In genomic region chr9:108577934-108578544, GRCm38 (mm10) we compare ENCODE assay signal across 8 mouse cellular contexts. TPM values are rescaled to one million over a fixed set of nuclear protein-coding genes. Genes with fewer than 3 reads are reported as not detected.
DNase-seq lines count a peak whose midpoint lies in the region; ATAC-seq lines count a peak whose summit lies in the region.

No protein-coding gene starts in this region.

- H3K36me3 ChIP-seq in megakaryocyte, embryonic 14.5 days (replicated peaks; ENCODE audit: low read length), result peaks cover 39% of the 10 kb centered on the region
- H3K36me3 ChIP-seq in liver, embryonic 11.5 days (ENCODE audit: control insufficient read depth, insufficient read depth, low read length), result peaks cover 19% of the 10 kb centered on the region

- H3K9me3 ChIP-seq in megakaryocyte, embryonic 14.5 days, result no peaks in the 10 kb centered on the region
- H3K9me3 ChIP-seq in liver, embryonic 11.5 days (ENCODE audit: control insufficient read depth, low read length), result no peaks in the 10 kb centered on the region

- H3K4me2 ChIP-seq in liver, embryonic 11.5 days, result peak overlapping the region; percentile 90

- H3K4me1 ChIP-seq in megakaryocyte, embryonic 14.5 days, result peaks cover 78% of the 10 kb centered on the region
- peaks cover 20% of the 10 kb centered on the region for H3K4me1 ChIP-seq in liver, embryonic 11.5 days (replicated peaks; ENCODE audit: control insufficient read depth, insufficient read depth, low read length)

- H3K9ac ChIP-seq in liver, embryonic 11.5 days (ENCODE audit: low read depth, low read length), result peak overlapping the region; percentile 76

- DNase-seq in adrenal gland, postnatal 36 days, result peak; percentile 59 to 79
- DNase-seq in heart, postnatal 4 days, result peak; percentile 77
- DNase-seq in liver, embryonic 11.5 days (ENCODE audit: low spot score), result no peak
- peak; percentile 61 for DNase-seq in naive thymus-derived CD4-positive, alpha-beta T cell, adult 2 months (ENCODE audit: low read depth)
- DNase-seq in frontal cortex, postnatal 25 days (ENCODE audit: low spot score in 2 of 2), result no peak

- ATAC-seq in megakaryocyte, adult 5-6 weeks (ENCODE audit: poor library complexity, severe bottlenecking), result no peak
- peak; percentile 31 for ATAC-seq in erythroid progenitor cell, adult 5-6 weeks (replicated peaks; ENCODE audit: low FRiP score, poor library complexity, severe bottlenecking)
- peak; percentile 27; the same call in 1 of the 2 replicates for ATAC-seq in liver, embryonic 11.5 days (replicated peaks; ENCODE audit: low FRiP score)

- no peaks in the 10 kb centered on the region for H3K27me3 ChIP-seq in megakaryocyte, embryonic 14.5 days (replicated peaks)
- H3K27me3 ChIP-seq in liver, embryonic 11.5 days (replicated peaks; ENCODE audit: control insufficient read depth, insufficient read depth, low read length), result no peaks in the 10 kb centered on the region

- H3K4me3 ChIP-seq in megakaryocyte, embryonic 14.5 days (replicated peaks), result peak overlapping the region; percentile 96
- H3K4me3 ChIP-seq in liver, embryonic 11.5 days (ENCODE audit: low read depth, low read length), result peak overlapping the region; percentile 78

- under 1% methylated on average over 24 of the region's 24 CpGs for WGBS in liver, embryonic 11.5 days

- peak overlapping the region; percentile 82 for H3K27ac ChIP-seq in liver, embryonic 11.5 days (ENCODE audit: low read depth, low read length)

RNA-seq across cellular contexts. Expression of gene Wdr6, which starts 0.5 kb away (rescaled TPM):
- 4.8 and 5.5 TPM in 2 replicates for polyA plus RNA-seq in megakaryocyte, embryonic 14.5 days (2012; ENCODE audit: insufficient read depth, low replicate concordance)
- 2.1 and 3.3 TPM in 2 replicates for total RNA-seq in megakaryocyte, adult 5-6 weeks (2015)
- 3.1 and 4.0 TPM in 2 replicates for total RNA-seq in megakaryocyte, adult 5-6 weeks (2017)
- total RNA-seq in adrenal gland, postnatal 36 days (2021), result 100 to 1,000 TPM; 119 to 121 TPM
- total RNA-seq in erythroid progenitor cell, adult 5-6 weeks (2015; ENCODE audit: low replicate concordance), result 2.9 and 6.8 TPM in 2 replicates
- 1.4 and 3.7 TPM in 2 replicates for total RNA-seq in erythroid progenitor cell, adult 5-6 weeks (2017; ENCODE audit: low replicate concordance)
- total RNA-seq in heart, postnatal 4 days (2021), result 10 to 100 TPM; 36.6 to 40.0 TPM
- 51.8 and 54.0 TPM in 2 replicates for polyA plus RNA-seq in liver, embryonic 11.5 days (2014; fragmentation: Nextera tagmentation; extraction: Ambion mirVana)

RNA-seq across cellular contexts. Expression of gene Dalrd3, which starts 8.4 kb away (rescaled TPM):
- polyA plus RNA-seq in megakaryocyte, embryonic 14.5 days (2012; ENCODE audit: insufficient read depth, low replicate concordance), result 65.8 and 158 TPM in 2 replicates
- total RNA-seq in megakaryocyte, adult 5-6 weeks (2015), result 46.8 and 52.0 TPM in 2 replicates
- 21.9 and 22.5 TPM in 2 replicates for total RNA-seq in megakaryocyte, adult 5-6 weeks (2017)
- 10 to 100 TPM; 61.1 to 72.7 TPM for total RNA-seq in adrenal gland, postnatal 36 days (2021)
- 47.8 and 48.7 TPM in 2 replicates for total RNA-seq in erythroid progenitor cell, adult 5-6 weeks (2015; ENCODE audit: low replicate concordance)
- 18.7 and 23.7 TPM in 2 replicates for total RNA-seq in erythroid progenitor cell, adult 5-6 weeks (2017; ENCODE audit: low replicate concordance)
- total RNA-seq in heart, postnatal 4 days (2021), result 10 to 100 TPM; 20.6 to 21.6 TPM
- 102 and 106 TPM in 2 replicates for polyA plus RNA-seq in liver, embryonic 11.5 days (2014; fragmentation: Nextera tagmentation; extraction: Ambion mirVana)

RNA-seq across cellular contexts. Expression of gene Ndufaf3, which starts 10.8 kb away (rescaled TPM):
- 28.6 and 37.1 TPM in 2 replicates for polyA plus RNA-seq in megakaryocyte, embryonic 14.5 days (2012; ENCODE audit: insufficient read depth, low replicate concordance)
- 36.8 and 40.7 TPM in 2 replicates for total RNA-seq in megakaryocyte, adult 5-6 weeks (2015)
- total RNA-seq in megakaryocyte, adult 5-6 weeks (2017), result 15.2 and 22.7 TPM in 2 replicates
- 10 to 100 TPM; 63.6 to 75.4 TPM for total RNA-seq in adrenal gland, postnatal 36 days (2021)
- total RNA-seq in erythroid progenitor cell, adult 5-6 weeks (2015; ENCODE audit: low replicate concordance), result 16.3 and 22.0 TPM in 2 replicates
- 1.4 and 37.6 TPM in 2 replicates for total RNA-seq in erythroid progenitor cell, adult 5-6 weeks (2017; ENCODE audit: low replicate concordance)
- 10 to 100 TPM; 57.0 to 64.2 TPM for total RNA-seq in heart, postnatal 4 days (2021)
- 45.9 and 46.2 TPM in 2 replicates for polyA plus RNA-seq in liver, embryonic 11.5 days (2014; fragmentation: Nextera tagmentation; extraction: Ambion mirVana)

RNA-seq across cellular contexts. Expression of gene Impdh2, which starts 18.0 kb away (rescaled TPM):
- 39.0 and 48.2 TPM in 2 replicates for polyA plus RNA-seq in megakaryocyte, embryonic 14.5 days (2012; ENCODE audit: insufficient read depth, low replicate concordance)
- 87.2 and 93.2 TPM in 2 replicates for total RNA-seq in megakaryocyte, adult 5-6 weeks (2015)
- 118 and 119 TPM in 2 replicates for total RNA-seq in megakaryocyte, adult 5-6 weeks (2017)
- total RNA-seq in adrenal gland, postnatal 36 days (2021), result 100 to 1,000 TPM in 1 of 2 experiments, 10 to 100 TPM in 1; 76.8 to 118 TPM
- total RNA-seq in erythroid progenitor cell, adult 5-6 weeks (2015; ENCODE audit: low replicate concordance), result 28.8 and 75.0 TPM in 2 replicates
- total RNA-seq in erythroid progenitor cell, adult 5-6 weeks (2017; ENCODE audit: low replicate concordance), result 37.1 and 46.5 TPM in 2 replicates
- 10 to 100 TPM; 77.5 to 79.6 TPM for total RNA-seq in heart, postnatal 4 days (2021)
- polyA plus RNA-seq in liver, embryonic 11.5 days (2014; fragmentation: Nextera tagmentation; extraction: Ambion mirVana), result 285 and 298 TPM in 2 replicates

RNA-seq across cellular contexts. Expression of gene P4htm, which starts 19.4 kb away (rescaled TPM):
- 1.8 and 2.8 TPM in 2 replicates for polyA plus RNA-seq in megakaryocyte, embryonic 14.5 days (2012; ENCODE audit: insufficient read depth, low replicate concordance)
- 0.18 and 0.21 TPM in 2 replicates for total RNA-seq in megakaryocyte, adult 5-6 weeks (2015)
- not detected in 2 replicates for total RNA-seq in megakaryocyte, adult 5-6 weeks (2017)
- 1 to 10 TPM; 5.6 to 6.3 TPM for total RNA-seq in adrenal gland, postnatal 36 days (2021)
- total RNA-seq in erythroid progenitor cell, adult 5-6 weeks (2015; ENCODE audit: low replicate concordance), result not detected in 2 replicates
- total RNA-seq in erythroid progenitor cell, adult 5-6 weeks (2017; ENCODE audit: low replicate concordance), result not detected in 2 replicates
- 10 to 100 TPM; 13.2 to 13.4 TPM for total RNA-seq in heart, postnatal 4 days (2021)
- polyA plus RNA-seq in liver, embryonic 11.5 days (2014; fragmentation: Nextera tagmentation; extraction: Ambion mirVana), result 2.1 and 2.5 TPM in 2 replicates

Comparison
In these comparisons a context has a peak if more than half of its experiments do, and no peak if none do; other contexts are left out.
1. DNase-seq: peak in adrenal gland, postnatal 36 days (2 of 2), heart, postnatal 4 days (single experiment) and naive thymus-derived CD4-positive, alpha-beta T cell, adult 2 months (single experiment); none in liver, embryonic 11.5 days (single experiment) and frontal cortex, postnatal 25 days (0 of 2).
2. RNA of gene Wdr6, which starts 0.5 kb away (total RNA-seq): 119 to 121 TPM in adrenal gland, postnatal 36 days and 36.6 to 40.0 TPM in heart, postnatal 4 days; 2.1 to 4.0 TPM in megakaryocyte, adult 5-6 weeks and 1.4 to 6.8 TPM in erythroid progenitor cell, adult 5-6 weeks; every median in the first group is over 4 times any median in the second.